Mouse (Mus musculus) urinary bladder, postnatal 36 days (tissue): ENCODE data around the gene Carmil1.

Experiments used
- DNase-seq, 2 experiments: peaks; one replicate each; pipeline ENCODE4 v3.0.0; 2022; ENCODE audit warnings: low spot score in 2 of 2, mixed read lengths in 1 of 2

The Carmil1 gene

DNA sequence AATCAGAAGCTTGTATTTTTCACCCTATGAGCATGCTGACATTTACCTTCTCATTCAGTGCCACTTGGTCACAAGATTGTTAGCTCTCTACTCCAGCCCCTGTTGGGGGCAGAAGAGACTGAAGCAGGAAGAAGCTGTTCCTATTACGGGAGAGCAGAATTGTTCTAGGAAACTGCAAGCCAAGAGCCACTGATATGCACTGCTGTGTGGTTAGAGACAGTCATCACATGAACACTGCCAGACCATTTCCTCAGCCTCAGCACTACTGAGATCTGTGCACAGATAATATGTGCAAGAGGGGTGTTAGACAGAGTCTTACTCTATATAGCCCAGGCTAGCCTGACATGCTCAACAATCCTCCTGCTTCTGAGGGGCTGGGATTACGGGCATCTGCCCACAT is 69.4 kb downstream of the Carmil1 start:
- DNase-seq, result no peak

DNA sequence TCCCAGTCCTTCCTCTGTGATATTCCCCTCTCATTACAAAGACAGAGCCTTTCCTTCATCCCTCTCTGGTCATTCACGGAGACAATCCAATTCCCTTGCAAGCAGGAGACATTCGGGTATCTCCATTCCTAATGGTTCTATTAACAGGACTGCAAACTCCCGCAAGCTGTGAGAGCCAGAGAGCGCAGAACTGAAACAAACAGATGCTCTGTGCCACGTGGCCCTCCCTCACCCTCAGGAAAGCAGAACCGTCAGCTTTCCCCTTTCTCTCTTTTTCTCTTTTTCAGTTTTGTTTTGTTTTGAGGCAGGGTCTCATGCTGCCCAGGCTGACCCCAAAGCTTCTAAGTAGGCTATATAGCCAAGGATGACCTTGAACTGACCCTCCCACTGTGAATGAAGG is 74.5 kb downstream of the Carmil1 start:
- DNase-seq, result no peak

DNA sequence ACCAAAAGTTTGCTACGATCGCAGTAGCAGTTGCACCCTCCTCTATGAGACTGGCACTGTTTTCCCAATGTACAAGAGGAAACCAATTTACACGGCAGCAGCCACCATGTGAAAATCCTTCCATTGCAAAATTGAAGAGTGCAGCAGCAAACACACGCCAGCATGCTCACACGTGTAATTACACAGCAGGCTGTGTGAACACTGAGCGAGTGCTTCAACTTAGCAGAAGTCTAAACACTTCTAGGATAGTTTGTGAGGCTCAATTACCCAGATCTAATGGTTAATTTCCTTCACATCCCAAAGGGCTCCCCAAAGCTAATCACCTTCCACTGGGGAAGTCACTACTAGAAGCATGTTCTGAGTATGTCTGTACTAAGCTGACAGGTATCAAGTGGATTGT is 78.3 kb downstream of the Carmil1 start:
- no peak for DNase-seq

DNA sequence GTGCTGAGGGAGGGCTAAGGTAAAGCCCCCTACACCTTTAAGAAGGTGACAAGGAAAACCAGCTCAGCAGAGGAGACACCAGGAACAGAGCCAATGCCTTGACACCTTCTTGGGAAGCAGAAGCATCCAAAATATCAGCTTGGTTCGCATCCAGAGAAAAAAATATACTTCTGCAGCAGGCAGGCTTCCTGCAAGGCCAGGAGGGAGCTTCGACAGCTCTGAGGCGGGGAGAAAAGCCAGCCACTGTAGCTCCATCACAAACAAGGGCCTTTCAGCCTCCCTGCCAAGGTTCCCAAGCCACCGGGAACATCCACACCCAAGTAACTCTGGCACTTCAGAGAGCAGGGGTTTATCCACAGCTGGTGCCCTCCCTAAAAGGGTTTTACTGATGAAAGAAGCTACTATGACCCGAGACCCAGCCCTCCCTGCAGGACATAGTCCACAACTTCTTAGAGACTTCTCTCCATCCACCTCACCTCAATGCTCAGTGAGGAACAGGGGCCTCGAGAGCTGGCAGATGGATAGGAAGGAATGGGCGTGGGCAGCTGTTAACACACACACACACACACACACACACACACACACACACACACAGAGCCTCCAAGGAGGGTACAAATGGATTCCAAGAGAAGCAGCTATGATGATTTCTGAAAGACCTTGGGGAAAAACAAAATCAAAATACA is 80.6 kb downstream of the Carmil1 start:
- DNase-seq, result no peak

DNA sequence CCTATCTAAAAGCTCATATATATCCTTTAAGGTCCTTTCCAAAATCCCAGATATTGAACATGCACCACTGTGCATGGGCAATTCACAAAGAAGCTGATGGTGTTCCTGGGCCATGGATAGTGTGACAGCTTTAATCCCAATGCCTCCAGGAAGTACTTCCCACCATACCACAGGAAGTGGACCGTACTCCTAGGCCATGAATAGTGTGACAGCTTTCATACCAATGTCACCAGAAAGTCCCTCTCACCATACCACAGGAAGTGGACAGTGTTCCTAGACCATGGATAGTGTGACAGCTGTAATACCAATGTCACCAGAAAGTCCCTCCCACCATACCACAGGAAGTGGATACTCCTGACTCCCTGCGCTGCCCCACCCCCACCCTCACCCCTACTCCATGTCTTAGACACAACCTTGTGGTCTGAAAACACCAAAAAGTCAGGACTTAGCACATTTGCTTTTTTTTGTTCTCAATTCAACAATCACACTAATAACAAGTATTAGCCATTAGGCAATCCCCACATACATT is 82.1 kb downstream of the Carmil1 start:
- DNase-seq, result no peak

DNA sequence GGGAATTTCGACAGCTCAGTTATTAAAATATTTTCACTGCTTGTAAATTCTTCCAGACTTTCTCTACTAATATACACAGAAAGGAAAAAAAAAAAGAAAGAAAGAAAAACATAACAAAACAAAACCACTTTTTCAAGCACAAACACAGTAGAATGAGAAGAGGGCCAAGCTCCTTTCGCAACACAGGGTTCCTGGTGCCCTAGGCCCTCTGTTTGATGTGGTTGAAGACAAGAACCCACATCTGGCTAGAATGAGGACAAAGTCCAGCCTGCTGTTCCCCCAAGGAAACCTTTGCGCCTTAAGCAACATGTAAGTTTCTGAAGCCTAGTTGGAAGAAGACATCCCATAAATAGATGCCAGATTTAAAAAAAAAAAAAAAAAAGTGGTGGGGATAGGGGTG is 85.2 kb downstream of the Carmil1 start:
- peak in 1 of 2 experiments; percentile 22 for DNase-seq

DNA sequence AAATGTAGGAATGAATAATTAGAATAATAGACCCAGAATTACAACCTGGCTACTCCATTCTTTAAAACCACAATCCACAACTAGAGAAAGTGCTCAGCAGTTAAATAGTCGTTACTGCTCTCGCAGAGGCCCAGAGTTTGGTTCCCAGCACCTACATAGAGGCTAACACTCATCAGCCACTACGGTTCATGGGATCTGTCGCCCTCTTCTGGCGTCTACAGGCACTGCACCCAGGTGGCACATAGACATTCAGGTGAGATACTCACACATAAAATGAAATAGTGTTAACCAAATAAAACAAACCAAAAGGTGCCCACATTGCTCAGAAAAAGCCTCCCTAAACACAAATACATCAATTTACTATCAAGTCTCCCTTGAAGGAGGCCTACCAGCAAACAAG is 86.6 kb downstream of the Carmil1 start:
- no peak for DNase-seq

DNA sequence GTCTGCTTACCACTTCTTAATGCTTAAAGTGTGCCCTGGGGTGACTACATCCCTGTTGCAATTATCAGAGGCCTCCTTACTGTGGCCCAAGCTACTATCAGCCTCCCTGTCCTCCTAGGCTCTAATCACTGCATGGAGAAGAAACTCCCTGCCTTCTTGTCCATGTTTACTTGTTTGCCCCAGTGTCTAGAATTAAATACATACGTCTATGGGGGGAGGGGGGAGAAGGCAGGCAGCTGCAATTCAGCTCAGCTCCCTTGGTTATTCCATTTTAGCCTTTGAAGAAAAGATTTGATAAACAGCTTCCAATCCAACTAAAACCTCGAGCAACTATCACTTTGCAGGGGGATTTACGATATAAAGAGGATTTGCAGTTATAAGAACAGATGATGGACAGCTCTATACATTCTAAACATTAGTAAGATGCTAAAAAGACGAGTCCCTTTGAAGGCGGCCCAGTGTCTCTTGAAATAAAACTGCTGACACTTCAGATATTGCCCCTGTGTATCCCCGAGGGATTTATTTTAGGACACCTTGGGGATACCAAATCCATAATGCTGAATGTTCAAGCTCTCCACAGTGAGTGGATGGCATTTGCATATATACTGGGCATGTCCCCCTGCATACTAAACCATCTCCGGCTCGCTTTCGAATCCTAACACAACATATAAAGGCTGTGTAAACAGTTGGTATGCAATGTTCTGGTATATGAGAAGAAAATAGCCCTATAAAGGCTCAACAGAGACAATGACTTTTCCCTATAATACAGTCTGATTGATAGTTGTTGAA is 89.5 kb downstream of the Carmil1 start:
- no peak for DNase-seq

DNA sequence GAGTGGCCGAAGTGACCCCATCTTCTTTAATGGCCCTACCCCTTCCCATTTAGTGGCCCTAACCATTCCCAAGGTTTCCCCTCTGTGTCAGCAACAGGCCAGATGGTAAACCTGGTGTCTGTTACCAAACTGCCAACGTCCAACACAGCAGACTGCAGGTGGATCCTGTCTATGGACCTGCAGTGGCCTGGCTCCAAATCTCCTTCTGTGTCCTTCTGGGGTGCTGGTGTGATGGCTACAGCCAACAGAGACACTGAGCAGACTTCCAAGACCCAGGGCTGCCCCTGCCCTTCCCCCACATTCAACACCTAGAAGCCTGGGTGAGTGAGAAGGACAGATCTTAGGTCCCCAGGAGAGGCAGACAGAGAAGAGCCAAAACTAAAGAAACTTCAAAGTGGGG is 93.6 kb downstream of the Carmil1 start:
- DNase-seq, result no peak

DNA sequence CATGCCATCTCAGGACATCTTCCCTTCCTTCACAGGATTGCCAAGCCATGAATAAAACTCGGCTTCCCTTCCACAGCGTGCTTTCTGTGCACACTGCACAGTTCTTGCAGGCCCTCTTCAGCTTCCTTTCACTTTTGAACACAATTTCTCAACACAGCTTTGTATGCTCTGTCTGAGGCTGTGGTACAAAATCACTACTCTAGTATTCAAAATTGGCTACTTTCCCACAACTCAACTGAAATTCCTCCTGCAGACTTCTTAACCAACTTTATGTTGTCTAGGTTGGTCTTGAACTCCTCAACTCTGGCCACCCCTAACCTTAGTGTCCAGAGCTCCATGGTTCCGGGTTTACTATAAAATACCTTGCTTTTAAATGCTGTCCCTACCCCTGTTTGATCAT is 95.0 kb downstream of the Carmil1 start:
- DNase-seq, result no peak

DNA sequence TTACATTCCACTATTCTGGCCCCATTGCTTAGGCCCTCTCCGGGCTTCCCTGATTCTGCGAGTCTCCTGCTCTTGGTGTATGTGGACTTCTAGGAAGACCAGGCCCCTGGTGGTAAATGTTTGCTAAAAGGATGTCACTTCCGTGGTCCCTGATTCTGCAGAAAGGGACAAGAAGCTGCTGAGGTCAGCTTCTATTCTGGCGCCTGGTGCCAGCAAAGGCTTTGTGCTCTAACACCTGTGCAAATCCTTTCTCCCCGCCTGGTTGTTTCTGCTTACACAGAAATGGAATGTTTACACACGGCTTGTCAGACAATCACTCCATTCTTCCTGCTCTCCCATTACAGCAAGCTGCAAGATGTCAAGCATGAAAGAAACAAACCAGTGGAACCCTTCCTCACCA is 97.7 kb downstream of the Carmil1 start:
- no peak for DNase-seq

DNA sequence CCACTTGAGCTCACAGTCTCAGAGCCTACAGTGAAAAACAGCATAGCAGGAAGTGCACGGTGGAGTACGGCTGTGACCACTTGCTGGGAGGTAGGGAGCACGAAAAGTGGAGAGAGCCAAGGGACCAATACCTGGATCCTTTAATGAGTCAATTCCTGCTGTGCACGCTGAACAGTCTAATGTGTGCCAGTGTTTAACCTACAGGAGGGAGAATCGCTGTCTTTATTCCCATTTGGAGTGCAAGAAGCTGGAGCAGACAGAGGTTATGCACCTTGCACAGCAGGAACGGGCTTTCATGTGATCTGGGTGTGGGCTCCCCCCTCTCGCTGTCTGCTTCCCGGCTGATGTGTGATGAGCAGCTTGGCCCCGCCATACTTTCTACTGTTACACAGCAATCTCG is 101.1 kb downstream of the Carmil1 start:
- DNase-seq, result no peak

DNA sequence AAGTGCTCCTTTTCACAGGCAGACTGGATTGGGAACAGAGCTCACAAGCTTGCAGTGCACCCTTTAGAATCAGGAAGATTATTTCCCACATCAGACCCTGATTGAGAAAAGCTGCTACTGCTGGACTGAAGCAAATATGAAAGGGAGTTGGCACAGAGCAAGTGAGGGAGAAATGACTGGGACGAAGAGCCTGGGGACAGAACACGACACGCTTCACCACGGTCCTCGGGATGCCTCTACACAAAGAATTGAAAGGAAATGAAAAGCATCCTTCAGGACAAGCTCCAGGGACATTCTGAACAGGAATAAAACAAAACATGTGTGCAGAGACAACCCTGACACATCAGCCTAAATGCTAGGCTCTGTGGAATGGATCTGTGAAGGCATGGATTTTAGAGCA is 103.0 kb downstream of the Carmil1 start:
- DNase-seq, result no peak

DNA sequence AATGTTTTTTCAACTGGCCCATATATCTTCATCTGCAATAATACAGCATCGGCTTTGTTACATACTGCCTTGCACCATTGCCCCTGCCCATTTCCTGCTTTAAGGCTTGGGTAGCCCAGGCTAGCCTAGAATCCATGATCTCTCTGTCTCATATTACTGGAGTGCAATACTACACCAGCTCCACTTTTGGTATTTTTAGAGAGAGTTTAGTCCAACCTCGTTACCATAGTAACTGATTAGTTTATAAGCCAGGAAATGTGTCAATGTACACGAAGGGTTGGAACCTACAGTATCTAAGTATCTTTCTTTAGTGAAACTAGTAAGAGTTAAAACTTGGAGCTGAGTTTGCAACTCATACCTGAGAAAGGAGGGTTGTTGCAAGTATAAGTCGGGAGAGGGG is 103.8 kb downstream of the Carmil1 start:
- no peak for DNase-seq

DNA sequence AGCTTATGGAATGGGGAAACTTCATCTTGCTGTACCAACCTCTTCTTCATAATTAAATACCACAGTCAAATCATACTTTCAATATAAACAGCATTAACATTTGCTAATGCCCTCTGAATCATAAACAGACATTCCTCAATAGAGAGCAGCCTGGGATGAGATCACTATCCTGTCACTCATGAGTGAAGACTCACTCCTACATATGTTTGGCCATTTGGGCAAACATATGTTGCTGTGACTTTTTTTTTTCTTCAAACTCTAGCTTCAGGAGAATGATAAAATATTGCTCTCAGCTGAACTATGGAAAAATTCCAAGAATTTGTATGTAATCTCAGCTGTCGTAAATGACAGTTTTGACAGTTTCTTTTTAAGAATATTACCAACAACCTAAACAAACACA is 110.9 kb downstream of the Carmil1 start:
- no peak for DNase-seq

DNA sequence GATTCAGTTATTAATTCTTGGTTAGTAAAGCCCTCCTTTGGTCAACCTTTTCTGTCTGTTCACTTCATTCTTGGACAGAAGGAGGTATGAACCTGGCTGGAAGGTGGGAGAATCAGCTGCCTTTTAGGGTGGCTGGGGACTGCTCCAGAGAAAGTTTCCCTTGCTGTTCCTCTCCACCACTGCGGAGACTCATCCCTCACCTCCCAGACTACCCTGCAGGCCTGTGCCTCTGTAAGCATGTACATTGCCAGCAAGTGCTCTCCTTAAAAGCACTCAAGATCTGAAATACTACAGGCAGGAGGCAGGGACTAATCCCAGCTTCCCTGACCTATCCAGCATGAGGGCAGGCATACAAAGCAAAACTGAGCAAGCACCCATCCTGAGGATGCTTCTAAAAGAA is 117.2 kb downstream of the Carmil1 start:
- DNase-seq, result no peak

DNA sequence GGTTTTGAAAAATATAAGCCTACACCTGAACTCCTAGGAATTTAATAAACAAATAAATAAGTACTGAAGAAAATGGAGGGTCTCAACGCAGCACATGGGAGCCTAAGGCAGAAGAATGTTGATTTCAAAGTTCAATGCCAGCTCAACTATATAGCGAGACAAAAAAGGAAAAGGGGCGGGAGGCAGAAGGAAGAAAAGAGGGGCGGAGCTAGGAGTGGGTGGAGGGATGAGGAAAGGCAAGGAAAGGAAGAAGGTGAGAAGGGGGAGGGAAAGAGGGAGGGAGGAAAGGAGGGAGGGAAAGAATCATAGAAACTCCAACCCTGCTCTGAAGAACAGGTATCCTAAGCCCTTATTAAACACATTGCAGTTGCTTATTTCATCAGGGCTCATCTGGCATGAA is 119.5 kb downstream of the Carmil1 start:
- no peak for DNase-seq

DNA sequence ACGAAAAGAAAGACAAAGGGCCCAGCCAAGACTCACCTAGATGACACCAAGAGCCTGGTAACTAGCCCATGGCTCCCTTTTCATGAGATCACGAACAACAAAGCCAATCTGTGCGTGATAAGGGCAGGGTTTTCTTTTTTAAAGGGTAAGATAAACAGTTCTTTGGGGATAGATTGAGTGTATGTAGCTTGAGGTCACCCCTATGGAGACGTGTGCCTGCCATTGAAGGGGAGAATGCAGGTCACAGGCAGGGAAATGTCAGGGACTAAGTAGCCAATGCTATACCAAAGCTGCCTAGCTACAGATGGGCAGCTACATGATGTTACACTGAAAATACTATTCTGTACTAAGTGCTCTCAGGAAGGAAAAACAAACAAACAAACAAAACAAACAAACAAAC is 120.6 kb downstream of the Carmil1 start:
- DNase-seq, result no peak

DNA sequence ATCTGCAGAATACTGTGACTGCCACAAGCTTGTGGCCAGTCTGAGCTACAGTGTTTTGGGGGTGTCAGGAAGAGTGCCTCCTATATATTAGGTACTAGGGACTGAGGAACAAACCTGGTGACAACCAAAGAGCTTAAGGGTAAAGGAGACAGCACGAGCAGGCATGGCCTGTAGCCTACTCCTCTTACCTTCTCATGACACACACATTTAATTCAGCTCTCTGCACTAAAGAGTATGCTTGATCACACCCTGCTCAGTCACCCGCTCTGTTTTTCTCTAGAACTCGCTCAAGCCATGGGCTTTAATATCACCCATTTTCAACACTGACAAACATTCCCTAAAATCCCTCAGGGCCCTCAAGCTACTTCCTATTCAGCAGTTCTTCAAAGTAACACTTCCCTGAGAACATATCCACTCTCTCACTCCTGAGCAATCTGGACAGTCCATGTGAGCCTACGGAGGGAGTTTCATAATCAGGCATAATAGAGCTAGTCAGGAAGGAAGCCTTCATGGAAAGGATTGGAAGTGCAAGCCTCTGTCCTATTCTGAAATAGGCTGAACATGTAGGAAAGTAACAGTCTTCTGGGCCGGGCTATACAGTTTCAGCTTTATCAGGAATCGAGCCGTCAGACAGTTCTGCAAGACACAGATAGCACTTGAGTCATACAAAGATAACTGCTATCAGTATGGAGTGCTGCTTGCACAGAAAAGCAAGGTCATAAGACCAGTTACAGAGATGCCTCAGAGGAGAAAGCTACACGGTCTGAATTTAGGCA is 121.2 kb downstream of the Carmil1 start:
- no peak for DNase-seq

DNA sequence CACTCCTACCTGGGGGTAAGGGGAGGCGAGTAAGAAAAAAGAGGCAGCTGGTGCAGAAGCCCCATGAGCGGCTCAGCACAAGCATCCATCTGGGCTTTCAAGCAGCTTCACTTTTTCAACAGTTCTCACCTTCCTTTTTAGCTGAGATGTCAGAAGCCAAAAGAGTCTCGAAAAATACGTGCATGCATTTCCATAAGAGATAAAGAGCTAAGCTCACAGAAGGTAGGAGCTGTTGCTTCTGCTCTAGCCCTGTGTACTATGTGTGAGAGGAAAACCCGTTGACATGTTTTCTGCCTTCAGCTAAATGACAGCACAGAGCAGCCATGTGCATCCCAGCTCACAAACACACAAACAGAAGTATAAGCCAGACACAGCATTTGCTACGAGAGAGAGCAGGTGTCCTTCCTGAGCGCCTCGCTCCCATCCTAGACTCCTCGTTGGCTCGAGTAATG is 123.0 kb downstream of the Carmil1 start:
- DNase-seq, result no peak

DNA sequence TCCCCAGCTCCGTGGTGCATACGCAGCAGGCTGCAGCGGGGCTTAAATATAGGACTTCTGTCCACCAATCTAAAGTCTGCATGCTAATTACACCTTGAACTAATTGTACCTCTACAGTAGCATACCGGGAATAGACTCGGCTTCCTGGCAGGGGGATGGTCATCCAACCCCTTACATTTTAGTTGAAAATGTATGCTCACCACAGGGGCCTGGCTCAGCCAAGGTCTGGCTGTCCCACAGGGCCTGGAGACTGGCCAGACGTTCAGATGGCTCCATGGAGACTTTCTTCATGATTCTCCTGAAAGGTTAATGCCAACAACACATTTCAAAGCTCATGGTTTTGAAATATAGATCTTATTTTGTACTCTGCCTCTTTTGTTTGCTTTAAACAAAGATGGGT is 125.4 kb downstream of the Carmil1 start:
- no peak for DNase-seq

DNA sequence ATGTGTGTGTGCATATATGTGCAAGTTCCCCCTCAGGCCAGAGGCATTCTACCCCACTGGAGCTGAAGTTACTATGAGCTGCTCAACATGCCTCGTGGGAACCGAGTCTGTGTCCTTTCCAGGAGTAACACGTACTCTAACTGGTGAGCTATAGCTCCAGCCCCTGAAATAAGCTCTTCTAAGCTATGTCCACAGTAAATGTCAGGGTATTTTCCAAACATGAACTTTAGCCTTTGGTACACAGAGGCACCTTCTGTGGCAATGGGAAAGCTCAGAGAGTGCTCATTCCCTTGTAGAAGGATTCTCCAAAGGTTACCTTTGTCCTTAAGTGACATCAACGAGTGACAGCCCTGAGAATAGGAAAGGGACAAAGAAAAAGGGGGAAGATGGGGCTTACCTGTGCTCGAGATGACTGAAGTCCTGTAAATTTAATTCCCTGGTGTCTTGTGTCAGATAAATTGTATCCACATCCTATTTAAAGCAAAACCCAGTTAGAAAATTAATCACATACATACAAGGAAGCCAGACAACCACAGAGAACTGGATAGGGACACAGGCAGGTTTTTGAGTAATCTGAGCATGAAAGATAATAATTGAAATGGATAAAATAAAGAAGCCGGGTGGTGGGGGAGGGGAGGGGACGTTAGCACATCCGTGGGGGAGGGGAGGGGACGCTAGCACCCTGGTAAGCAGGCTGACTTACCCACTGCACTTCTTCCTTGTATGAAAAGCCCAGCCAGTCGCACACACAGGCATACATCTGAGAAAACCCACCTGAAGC is 126.1 kb downstream of the Carmil1 start:
- DNase-seq, result no peak
